Mouse (Mus musculus): ENCODE measurements around the gene Kncn.

Gene Kncn

DNA sequence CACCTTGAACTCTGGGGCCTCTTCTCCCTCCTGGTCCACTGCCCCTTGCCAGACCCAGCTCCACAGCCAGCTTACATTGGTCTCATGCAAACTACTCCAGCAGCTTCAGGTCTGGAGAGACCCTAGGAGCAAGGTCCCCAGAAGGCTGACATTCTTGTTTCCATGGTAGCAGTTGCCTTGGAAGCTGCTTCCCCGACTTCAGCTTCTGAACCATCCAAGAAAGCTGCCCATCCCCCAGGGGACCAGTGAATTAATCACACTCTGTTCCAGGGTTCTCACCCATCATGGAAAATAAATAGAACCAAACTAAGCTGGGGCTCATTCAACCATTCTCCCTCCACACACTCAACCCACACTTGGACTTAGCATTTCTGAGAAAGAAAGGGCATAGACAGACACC is 3.0 kb upstream of the Kncn start:
- DNase-seq, result peak; percentile 42

DNA sequence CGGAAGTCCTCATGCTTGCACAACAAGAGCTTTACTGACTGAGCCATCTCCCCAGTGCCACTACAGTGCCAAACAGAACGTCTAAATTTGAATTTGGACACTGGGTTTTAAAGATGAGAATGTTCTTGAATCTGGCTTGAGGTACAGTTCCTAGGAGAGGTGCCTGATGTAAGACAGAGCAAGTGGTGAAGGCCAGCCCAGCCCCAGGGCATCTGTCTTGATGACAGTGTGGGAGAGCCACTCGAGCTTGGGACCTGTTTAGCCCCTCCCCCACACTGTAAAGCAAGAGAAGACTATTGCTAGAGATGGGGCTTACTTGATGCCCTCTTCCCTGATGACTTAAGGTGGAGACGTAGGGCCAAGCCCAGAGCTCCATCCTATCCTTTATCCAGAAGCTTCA is 2.0 kb upstream of the Kncn start:
- DNase-seq, result no peak

DNA sequence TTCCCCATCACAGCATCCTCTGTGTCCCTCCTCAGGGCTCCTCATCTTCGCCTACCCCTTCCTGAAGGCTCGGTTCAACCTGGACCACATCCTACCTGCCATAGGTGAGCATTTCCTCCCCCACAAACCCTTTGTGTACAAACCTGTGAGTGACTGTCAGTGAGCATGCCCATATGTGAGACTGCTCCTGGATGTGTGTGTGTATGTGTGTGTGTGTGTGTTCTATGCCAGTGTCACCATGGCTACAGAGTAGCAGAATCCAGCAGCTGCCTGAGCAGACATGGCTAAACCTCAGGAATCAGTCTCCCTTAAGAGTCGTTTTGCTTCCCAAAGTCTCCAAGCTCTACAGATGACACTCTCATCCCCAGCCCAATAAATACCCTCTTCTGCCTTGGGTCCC is 1.6 kb downstream of the Kncn start:
- peak; percentile 44 for DNase-seq

DNA sequence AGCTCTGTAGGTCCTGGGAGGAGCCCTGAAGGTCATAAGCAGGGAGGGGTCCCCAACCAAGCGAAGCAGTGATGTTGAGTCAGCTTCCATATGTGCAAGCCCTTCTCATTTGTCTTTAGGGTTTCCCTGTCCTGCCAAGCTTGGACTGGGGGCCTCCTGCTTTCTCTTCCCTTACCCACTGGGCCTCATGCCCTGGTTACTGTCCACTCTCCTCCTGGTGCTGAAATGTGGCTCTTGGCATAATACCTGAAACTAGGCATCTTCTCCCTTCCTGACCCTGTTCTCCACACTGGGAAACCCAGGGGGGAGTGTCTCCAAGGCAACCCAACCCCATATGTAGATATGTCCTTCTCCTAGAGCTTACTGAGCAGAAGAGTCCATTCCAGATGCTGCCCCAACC is 2.7 kb downstream of the Kncn start:
- no peak for DNase-seq

DNA sequence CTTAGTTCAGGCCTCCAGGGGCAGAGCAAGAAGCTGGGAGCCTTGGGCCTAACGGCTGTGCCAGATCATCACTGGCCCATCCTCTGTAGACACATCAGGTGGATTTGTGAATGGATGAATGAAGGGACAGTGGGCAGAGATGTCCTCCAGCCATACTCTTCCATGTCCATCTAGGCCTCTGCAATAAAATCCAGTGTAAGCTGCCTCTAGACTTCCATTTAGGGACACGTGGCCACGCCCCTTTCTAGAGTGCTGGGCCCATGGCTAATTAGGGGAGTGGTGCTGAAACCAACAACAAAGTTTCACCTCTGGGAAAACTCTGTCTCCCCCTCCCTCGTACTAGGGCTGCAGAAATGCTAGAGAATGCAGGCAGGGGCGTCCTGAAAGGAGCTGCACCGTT is 5.9 kb downstream of the Kncn start:
- no peak for DNase-seq

DNA sequence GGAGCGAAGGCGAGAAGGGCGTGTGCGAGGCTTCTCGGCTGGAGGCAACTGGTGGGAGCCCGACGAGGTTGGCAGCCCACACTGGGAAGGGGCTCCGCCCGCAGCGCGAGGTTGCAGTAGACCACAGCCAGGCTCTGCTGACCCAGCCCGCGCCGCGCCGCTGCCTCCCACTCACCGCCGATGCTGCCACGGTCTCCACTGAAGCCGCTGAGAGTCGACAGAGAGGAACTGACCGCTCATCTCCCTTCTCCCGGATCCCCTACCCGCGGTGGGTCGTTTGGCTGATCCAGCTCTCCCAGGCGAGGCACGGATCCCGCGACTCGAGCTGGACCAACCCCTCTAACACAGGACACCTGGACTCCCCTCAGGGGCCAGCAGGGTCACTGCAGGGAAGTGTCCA is 6.4 kb downstream of the Kncn start, which contains the start of gene 6430628N08Rik:
Gene 6430628N08Rik (plus strand): TSS at position 113 of the 400 bp plus-strand sequence.
- DNase-seq, result no peak

DNA sequence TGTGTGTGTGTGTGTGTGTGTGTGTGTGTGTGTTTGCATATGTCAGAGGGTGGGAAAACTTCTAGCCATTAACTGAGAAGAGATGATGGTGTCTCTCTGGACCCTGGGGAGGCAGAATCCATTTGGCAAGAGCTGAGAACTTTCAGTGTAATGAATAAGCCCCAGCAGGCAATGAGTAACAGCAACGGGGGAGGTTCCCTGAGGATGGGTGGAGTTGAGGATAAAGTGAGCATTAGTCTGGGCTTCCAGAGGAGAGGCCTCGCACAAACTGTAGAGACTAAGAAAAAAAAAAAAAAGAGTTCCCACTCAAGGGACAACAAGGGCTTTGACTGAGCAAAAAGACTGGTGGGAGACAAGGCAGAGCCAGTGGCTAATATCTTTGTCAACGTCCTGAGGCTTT is 10.1 kb downstream of the Kncn start:
- DNase-seq, result no peak

DNA sequence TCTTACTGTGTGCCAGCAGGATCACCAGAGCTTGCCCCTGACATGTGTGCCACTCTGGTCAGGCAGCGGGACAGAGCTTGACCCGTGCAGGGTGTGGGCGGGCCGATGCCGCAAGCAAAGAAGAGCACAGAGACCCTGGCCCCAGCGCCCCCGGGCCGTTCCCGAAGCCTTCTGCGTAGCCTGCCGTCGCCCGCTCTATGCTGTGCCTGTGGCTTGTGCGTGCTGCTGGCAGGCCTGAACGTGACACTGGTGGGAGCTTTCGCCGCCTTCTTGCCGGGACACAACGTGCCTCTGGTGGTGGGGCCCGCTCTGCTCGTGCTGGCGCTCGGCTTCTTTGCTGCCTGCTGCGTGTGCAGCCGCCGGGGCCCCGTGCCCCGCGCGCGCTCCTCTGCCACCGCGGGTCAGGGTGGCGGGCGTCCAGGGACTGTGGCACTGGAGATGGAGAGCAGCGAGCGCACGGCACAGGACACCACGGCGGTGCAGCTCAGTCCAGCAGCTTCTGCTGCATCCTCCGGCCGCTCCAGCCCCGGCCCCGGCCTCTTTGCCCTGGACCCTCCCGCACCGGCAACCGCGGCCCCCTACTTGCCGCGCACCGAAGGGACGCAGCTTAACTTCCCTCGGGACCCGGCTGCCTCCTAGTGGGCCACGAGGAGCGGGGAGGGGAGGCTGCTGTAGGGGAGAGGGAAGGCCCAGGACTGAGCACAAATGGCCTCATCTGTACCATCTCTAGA is 13.9 kb downstream of the Kncn start:
- DNase-seq, result no peak

DNA sequence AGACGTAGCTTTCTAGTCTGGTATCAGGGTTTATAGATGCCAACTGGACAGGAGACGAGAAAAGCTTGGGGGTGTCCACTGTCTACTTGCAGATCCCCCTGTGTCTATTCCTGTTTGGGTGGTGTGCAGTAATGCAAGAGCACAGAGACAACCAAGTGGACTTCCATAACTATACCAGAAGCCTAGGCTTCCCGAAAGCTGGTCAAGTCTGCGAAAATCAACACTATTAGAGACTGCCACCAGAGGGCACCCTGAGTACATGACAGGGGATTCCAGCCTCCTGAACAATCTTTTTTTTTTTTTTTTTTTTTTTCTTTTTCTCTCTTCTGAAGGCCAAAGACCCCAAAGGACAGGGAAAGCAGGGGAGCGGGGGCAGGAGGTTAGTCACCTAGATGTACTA is 18.6 kb downstream of the Kncn start:
- peak; percentile 60 for DNase-seq

DNA sequence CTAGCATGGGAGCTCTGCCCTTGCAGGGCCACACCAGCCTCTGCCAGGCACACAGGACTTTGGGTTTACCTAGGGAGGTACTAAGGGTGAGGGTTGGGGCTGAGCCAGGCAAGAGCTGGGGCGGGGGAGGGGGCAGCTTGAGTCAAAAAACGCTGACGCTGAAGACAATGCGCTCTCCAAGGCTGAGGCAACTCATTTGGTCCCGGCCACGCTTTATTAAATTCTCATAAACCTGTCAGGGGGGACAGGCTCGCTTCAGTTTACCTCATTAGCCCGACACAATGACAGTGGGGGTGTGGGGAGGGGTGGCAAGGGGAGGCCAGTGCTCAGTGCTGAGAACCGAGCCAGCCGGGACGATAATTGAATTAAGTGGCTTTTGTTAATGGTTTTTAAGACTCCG is 20.2 kb downstream of the Kncn start:
- DNase-seq, result no peak

DNA sequence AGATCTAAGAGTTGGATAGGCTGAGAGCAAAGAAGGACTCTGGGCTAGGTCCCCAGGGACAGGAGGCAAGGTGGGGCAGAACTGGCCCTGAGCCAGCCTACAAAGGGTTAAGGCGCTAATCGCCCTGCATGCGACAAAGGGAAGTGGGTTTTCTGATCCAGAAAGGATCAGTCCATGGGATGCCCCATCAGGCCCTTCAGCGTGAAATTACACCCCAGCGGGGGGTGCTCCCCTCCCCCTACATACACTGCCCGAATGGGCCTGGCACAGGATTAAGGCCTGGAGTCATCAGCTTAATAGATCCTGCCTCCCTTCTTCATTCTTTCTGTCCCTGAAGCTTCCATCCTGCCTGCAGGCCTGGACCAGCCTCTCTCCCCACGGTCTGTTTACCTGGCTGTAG is 21.5 kb downstream of the Kncn start:
- DNase-seq, result no peak

DNA sequence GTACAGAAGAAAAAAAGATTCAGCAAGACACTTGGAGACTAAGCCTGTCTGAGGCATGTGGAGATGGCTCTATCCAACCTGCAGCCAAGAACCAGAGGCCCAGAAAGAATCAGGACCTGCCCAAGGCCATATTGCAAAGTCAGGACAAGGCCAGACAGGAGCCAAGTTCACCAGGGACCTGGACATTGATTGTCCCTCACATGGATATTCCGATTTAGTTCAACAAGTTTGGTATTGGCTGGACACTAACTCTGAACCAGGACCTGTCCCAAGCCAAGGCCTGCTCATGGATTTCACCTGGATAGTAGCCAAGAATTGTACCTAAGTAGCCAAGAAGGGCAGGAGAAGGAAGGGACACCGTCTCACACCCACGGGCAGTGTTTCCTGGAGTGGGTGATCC is 22.6 kb downstream of the Kncn start:
- no peak for DNase-seq

DNA sequence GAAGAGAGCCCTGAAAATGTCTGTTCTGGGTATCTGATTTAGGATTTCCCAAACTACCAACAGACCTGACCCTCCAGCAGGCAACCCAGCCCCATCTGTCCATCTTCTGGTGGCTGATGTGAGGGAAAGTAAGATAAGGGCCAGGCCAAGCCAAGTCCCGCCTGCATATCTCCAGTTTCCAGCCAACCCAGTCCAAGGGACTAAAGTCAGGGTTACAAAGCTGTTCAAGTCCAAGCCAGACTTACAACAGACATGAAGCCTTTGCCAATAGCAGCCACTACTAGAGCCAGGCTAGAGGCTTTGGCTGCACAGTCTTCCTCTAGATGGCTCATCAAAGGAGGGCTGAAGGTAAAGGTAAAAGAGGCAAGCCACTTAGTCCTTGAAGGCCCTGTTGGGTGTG is 23.8 kb downstream of the Kncn start:
- DNase-seq, result no peak

DNA sequence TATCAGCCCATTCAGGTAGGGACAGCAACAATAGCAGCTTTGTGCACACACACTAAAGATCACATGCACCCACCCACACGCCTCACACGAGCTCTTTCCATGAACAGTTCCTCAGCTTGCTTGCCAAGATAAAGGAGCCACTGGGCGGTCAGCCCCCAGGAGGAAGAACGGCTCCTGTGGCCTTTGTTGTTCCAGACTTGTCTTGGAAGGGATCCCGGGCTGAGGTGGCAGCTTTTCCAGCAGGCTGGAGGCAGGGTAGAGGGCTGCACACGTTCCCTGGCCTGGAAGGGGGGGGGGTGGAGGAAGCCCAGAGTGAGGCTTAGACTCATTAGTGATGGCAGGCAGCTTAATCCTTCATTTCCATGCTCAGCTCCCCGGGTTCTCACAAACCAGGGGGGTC is 24.4 kb downstream of the Kncn start:
- DNase-seq, result no peak

DNA sequence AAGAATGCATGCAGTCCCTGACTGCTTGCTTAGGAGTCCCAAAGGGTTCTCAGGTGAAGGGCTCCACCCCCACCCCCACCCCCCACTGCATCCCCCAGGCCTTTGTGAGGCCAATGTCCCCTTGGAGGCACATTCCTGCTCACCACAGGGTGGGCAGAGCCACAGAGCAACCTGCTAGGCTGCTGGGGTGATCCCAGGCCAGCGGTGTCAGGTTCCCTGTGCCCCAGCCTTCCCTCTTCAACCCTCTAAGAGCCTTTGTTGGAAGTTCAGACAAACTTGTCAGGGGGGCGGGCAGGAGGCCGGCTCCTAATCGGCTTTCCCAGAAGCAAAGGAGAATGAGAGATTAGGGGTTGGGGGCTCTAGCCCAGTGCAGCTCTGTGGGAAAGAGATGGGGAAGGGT is 27.4 kb downstream of the Kncn start:
- DNase-seq, result no peak

DNA sequence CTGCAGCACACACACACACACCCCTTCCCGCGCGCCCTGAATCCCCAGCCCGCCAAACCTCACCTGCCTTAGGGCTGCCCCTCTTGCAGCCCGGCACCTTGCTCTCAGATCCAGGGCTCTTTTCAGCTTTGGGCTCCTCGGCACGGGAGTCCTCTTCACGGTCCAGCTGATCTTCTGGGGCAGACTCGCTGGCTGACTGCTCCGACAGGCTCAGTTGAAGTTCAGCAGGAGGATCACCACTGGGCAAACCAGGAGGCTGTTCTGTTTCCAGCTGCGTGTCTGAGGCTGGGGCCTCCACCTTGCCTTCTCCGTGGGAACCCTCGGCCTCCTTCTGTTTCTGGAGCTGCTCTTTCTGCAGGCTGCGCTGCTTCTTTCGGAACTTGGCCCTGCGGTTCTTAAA is 35.7 kb downstream of the Kncn start:
- DNase-seq, result no peak

DNA sequence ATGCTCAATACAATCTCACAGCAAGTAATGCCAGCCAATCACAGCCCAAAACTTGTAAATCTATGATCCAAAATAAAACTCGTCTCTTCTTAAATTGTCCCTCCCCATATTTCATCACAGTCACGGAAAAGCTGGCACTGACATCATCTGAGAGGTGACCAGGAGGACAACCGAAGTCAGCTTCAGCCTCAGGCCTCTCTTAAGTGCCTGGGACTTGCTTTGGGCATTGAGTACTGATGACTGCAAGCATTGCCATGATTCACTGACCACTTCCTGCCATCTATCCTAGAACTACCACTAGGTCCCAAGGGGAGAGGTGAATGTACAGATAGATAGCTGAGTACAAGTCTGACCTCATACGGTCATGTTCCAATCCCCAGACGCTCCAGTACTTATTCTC is 38.5 kb downstream of the Kncn start:
- DNase-seq, result no peak

DNA sequence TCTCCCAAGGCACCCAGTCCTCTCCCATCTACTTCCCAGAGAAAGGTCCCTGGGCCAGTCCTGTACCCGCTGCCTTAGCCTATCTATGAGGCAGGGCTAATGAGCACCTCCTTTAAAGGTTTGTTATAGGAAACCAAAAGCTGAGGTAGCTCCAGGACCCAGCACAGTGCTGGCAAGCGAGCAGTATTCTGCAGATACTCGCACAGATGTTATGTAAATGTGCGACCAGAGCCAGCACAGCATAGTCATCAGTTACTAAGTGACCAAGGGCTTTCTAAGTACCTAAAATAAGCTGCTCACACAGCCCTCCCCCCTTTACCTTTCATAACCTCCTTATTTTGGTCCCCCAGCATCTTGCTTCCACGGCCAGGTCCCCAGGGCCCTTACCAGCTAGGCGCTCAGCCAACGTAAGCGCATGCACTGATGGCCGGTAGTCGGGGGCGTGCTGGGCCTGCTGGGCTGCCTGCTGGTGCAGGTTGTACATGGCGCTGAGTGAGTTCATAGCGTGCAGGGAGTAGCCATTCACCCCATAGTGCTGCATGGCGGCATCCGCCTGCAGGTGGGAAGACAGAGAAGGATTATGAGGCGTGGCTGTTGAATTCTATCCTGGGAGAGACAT is 39.2 kb downstream of the Kncn start:
- no peak for DNase-seq

DNA sequence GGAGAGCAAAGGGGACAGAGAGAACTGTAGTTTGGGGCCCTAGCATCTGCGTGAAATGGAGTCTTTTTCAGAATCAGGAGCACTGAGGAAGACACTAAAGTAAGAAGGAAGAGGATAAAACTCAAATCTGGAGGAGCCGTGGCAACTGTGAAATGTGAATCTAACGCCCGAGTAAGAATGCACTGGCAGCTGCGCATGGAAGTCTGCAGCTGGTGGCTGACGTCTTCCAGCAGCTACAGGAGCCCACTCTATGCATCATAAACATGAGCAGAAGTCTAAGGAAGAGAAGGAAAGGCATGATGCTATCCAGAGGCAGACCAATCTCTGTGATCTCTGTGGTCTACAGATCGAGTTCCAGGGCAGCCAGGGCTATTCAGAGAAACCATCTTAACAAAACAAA is 43.4 kb downstream of the Kncn start:
- no peak for DNase-seq

DNA sequence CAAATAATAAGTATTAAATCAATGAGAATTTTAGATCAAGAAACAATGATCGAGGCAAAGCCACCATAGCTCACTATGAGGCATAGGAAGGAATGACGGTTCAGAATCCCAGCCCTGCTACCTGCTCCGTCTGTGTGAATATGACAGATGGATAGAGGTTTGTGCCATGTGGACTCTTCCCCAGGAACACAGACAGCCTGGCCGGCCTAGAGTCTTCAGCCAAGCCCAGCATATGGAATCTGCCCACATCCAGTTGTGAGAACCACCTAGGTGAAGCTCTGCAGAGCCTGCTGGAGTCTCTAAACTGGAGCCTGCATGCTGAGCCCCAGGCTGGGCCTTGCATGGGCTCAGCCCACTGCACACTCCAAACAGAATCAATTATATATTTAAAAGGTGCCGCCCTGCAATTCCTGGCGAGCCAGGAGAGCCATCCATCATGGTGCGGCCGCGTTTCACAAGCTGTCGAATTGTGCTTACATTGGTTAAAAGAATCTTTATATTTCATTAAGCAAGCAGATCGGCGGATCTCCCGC is 47.4 kb downstream of the Kncn start:
- no peak for DNase-seq

DNA sequence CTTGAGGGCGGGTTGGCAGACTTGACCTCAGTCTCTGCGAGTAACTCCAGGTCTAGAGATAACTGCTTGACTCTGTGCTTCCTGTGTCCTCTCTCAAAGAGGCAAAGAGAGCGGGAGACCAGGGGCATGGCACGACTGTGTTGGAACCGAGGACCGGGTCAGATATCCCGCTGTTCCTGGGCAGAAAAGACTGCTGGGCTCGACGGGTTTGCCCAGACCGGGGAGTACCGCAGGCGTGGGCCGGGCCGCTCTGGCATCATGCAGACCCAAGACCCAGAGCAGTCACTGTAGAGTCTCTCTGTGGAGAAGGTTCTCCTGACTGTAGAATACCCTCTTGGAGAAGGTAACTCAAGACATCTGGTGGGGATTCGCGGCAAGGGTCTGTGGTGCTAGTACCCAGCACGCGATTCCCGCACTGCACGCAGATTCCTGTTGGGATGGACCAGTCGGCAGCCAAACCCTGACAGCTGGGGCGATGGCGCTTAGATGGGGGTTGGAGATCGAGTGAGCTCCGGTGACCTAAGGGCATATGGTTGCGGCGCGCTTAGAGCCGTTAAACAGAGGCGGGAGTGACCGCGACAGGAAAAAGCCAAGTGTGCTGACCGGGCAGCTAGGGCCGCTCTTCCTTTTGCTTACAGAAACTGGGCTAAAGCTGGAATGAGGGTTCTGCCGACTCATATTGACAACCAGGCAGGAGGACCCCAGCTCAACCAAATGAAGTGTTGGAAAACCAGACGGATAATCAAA is 51.8 kb downstream of the Kncn start:
- no peak for DNase-seq

DNA sequence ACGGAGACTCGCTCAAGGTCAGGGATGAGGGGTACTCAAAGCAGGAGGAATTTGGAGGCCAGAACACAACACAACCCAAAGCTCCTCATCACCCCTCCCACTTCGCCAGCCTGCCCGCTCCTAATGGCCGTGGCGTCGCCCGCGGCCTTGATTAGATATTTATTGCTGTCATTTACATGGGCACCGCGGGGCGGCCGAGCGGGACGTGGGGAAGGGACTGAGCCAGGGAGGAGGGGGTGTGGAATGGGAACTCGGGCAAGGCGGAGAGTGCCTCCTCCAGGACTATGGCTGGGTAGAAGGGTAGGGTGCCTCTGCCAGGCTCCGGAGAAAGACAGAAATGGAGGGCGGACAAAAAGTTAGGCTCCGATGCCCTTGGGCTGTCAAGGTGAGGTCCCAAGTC is 52.4 kb downstream of the Kncn start:
- no peak for DNase-seq

DNA sequence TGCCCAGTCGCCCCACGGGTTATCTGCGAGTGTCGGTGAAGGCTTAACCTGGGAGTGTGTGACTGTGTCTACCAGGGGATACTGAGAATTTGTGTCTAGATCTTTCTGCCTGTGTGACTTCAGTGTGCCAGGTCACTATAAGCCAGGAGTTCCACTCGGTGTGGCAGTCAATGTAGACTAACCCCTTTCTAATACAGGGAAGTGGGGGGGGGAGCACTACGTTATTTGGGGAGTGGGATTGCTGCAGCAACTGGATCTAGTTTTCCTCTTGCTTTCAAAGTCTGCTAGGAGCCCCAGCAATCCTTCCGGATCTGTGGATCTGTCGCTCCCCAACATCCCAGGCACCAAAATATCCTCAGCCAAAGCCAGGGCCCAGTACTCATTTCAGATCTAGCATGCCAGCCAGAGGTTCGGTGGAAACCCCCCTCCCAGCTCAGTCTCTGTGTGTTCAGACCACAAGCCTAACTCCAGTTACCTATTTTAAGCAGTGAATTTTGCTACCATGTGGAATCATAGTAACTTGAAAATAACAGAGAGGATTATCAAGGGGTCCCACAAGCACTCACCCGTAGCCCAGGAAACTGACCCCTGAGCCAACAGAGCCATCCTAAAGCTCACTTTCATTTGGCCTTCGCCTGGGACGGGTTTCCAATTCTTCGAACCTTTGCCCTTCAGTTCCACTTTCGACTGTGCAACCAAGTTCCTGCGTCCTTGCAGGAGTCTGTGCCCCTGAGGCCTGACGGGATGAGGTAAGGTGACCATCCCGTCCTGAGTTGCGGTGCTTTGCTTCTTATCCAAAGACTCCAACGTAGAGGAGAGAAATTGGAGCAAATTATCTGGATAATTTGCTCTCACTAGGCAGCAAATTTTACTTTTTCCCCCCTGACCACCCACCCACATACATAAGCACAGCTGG is 53.1 kb downstream of the Kncn start:
- no peak for DNase-seq

Data from layer of hippocampus, adult 9-11 months (tissue).